Mouse (Mus musculus) liver, embryonic 11.5 days (tissue): Measurements from ENCODE around the gene Batf3. TPM values are rescaled to one million over a fixed set of nuclear protein-coding genes. Genes with fewer than 3 reads are reported as not detected.
A peak's percentile ranks its signal among the peaks of the same experiment; 100 is the strongest.

Experiments
- ATAC-seq: fragments of 200-750 bp; cut with Nextera tagmentation; replicated peaks from 2 replicates; pipeline ENCODE4 v1.8.0; 2017; ENCODE audit warnings: moderate number of reproducible peaks, mild to moderate bottlenecking, moderate TSS enrichment, moderate library complexity; ENCODE audit not compliant: low FRiP score
- DNase-seq: peaks from one replicate; pipeline ENCODE4 v3.0.0-alpha.2; 2017; ENCODE audit warnings: low spot score
- H3K27ac ChIP-seq: fragments of 300-500 bp; sonication (generic); 2 replicates; pipeline ENCODE4 v1.5.1; 2014; ENCODE audit warnings: mild to moderate bottlenecking, low read depth, low read length, control low read depth
- H3K27me3 ChIP-seq: fragments of 300-500 bp; sonication (generic); replicated peaks from 2 replicates; pipeline ENCODE4 v1.6.1; 2014; ENCODE audit warnings: low read length, mixed read lengths; ENCODE audit not compliant: control insufficient read depth, insufficient read depth
- H3K36me3 ChIP-seq: fragments of 300-500 bp; sonication (generic); 2 replicates; pipeline ENCODE4 v1.6.1; 2014; ENCODE audit warnings: mild to moderate bottlenecking, low read length, moderate library complexity, mixed read lengths; ENCODE audit not compliant: control insufficient read depth, insufficient read depth
- H3K4me1 ChIP-seq: fragments of 300-500 bp; sonication (generic); replicated peaks from 2 replicates; pipeline ENCODE4 v1.6.1; 2014; ENCODE audit warnings: low read length, mixed read lengths; ENCODE audit not compliant: control insufficient read depth, insufficient read depth
- H3K4me2 ChIP-seq: fragments of 300-500 bp; sonication (generic); 2 replicates; pipeline ENCODE4 v1.6.1; 2014; ENCODE audit warnings: mild to moderate bottlenecking, control low read depth, moderate library complexity
- H3K4me3 ChIP-seq: fragments of 300-500 bp; sonication (generic); 2 replicates; pipeline ENCODE4 v1.5.1; 2014; ENCODE audit warnings: low read depth, low read length, control low read depth
- H3K9ac ChIP-seq: fragments of 300-500 bp; sonication (generic); 2 replicates; pipeline ENCODE4 v1.6.1; 2014; ENCODE audit warnings: low read depth, low read length, control low read depth
- H3K9me3 ChIP-seq: fragments of 300-500 bp; sonication (generic); 2 replicates; pipeline ENCODE4 v1.6.1; 2016; ENCODE audit warnings: low read length, inconsistent platforms, mixed read lengths; ENCODE audit not compliant: control insufficient read depth
- WGBS: fragments of 180-500 bp; shearing (Covaris S2); extraction: QIAGEN DNeasy Blood & Tissue Kit; methylation state at CpG from one replicate; pipeline ENCODE4 v1.1.7; 2014; 5-methylcytosine and 5-hydroxymethylcytosine counted together
- polyA plus RNA-seq: library from polyadenylated mRNA; unstranded; fragments of >200 nt; fragmentation: Nextera tagmentation; extraction: Ambion mirVana; gene quantifications from 2 replicates; pipeline ENCODE4 v1.2.1, GENCODE M21; 2014

Gene Batf3
- polyA plus RNA-seq, 1 experiment from 2014 or later: 6.0 TPM

DNA sequence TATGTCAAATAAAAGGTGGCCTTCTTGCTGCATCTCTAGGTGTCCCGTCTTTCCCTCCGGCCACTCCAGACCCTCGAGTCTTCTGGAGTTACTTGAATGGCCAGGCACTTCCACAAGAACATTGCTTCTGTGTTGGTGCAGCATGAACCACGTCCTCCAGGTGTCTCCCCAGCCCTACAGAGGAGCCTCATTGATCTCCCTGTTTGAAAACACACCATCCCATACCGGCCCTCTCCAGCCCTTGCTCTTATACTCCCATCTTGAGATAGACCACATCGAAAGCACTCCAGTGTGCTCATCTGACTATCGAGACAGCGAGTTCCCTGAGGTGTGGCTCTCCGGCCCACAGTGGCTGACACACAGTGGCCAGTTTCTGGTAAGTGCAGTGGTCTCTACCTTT lies 2.6 kb upstream of the Batf3 start:
- Histone ChIP-seq H3K27me3 (peaks cover 43% of the 10 kb centered on the region), H3K36me3 (no peaks in the 10 kb centered on the region), H3K4me1 (no peaks in the 10 kb centered on the region), H3K4me3 (no peak overlapping the region), H3K9ac (no peak overlapping the region), H3K4me2 (no peak overlapping the region), H3K27ac (no peak overlapping the region), H3K9me3 (no peaks in the 10 kb centered on the region)
- ATAC-seq (no peak), DNase-seq (no peak)
- WGBS: 64% methylated on average over 9 of the region's 9 CpGs

DNA sequence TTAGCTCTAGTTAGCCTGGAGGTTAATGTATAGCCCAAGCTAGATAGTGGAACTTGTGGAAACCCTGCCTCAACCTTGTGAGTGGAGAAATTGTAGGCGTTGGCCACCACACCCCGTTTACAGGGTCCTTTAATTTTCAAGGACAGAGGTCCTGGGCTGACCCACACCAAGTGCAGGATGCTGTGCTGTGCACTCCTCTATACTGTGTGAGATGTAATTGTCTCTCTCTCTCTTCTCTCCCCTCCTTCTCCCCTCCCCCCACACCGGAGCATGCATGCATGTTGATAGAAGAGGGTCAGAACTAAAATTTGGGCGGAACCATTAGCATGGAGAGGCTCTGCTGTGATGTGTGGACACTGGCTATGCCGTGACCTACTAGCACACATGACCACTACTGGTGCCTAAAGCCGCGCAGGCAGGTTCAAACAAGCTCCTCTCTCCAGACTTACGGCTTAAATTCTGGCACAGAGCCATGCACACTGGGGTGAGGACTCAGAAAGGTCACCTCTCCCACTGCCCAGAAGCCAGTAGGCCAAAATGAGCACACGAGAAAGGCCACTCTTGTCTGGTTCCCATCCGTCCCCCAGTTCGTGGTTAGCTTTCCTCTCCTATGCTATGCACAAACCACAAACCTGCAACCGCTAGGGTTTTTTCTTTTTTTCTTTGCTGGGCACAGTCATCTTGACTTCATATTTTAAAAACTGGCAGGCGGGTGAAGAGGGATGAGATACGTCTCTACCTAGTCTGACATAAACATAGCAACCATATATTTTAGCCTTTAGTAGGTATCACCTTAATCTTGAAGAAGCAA lies 571 bp upstream of the Batf3 start:
- ATAC-seq: no peak
- H3K27me3 ChIP-seq: peaks cover 50% of the 10 kb centered on the region
- no peak for DNase-seq
- no peak overlapping the region for H3K27ac ChIP-seq
- H3K4me3 ChIP-seq: peak overlapping the region; percentile 57
- peak overlapping the region; percentile 87 for H3K4me2 ChIP-seq
- no peaks in the 10 kb centered on the region for H3K9me3 ChIP-seq
- no peak overlapping the region for H3K9ac ChIP-seq
- H3K36me3 ChIP-seq: no peaks in the 10 kb centered on the region
- H3K4me1 ChIP-seq: no peaks in the 10 kb centered on the region
- 43% methylated on average over 14 of the region's 14 CpGs for WGBS

DNA sequence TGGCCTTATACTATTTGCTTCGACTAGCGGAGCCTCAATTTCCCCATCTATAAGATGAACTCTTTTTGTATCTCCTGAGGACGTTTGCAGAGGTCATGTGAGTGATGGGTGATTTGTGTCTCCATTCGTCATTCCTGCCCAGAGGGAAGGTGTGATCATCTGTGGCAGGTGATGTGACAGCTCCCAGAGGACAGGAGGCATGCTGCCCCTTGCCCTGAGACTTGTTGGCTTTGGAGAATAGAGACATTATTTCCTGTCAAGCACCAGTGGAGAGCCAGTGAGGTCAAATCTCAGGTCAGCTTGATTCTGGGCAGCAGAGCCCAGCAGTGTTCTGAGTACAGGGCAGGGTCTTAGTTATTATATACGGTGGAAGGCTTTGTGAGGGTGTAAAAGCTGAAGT lies 1.5 kb downstream of the Batf3 start:
- Histone ChIP-seq H3K9me3 (no peaks in the 10 kb centered on the region), H3K27me3 (peaks cover 47% of the 10 kb centered on the region), H3K27ac (no peak overlapping the region), H3K9ac (no peak overlapping the region), H3K4me2 (peak overlapping the region; percentile 87), H3K4me3 (no peak overlapping the region), H3K36me3 (no peaks in the 10 kb centered on the region), H3K4me1 (no peaks in the 10 kb centered on the region)
- WGBS: 37% methylated on average over 5 of the region's 5 CpGs
- ATAC-seq: no peak
- no peak for DNase-seq

DNA sequence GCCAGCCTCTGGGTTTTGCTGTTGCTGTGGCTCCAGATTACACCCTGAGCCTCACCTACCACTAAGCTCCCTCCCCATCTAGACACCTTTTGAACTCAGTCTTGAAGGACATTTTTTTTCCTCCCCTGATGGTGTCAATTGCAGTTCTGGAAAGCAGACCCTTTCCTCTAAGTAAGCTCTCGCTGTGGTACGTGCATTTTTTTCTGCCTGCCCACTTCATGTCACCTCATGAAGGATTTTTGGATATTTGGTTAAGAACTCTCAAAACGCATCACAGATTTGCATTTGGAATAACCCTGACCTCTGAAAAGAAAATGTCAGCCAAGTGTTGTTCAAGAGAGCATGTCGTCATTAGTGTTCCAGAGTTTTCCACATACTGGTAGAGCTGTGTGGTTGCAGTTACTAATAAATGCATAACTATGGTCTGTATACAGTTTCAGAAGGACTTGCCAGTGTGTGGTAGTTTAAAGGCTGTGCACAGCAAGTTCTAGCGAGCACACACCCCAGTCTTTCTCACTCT lies 2.2 kb downstream of the Batf3 start:
- Histone ChIP-seq H3K4me3 (no peak overlapping the region), H3K27ac (no peak overlapping the region), H3K27me3 (peaks cover 45% of the 10 kb centered on the region), H3K4me1 (no peaks in the 10 kb centered on the region), H3K4me2 (no peak overlapping the region), H3K9me3 (no peaks in the 10 kb centered on the region), H3K36me3 (no peaks in the 10 kb centered on the region), H3K9ac (no peak overlapping the region)
- 76% methylated on average over 5 of the region's 5 CpGs for WGBS
- ATAC-seq (no peak), DNase-seq (no peak)

DNA sequence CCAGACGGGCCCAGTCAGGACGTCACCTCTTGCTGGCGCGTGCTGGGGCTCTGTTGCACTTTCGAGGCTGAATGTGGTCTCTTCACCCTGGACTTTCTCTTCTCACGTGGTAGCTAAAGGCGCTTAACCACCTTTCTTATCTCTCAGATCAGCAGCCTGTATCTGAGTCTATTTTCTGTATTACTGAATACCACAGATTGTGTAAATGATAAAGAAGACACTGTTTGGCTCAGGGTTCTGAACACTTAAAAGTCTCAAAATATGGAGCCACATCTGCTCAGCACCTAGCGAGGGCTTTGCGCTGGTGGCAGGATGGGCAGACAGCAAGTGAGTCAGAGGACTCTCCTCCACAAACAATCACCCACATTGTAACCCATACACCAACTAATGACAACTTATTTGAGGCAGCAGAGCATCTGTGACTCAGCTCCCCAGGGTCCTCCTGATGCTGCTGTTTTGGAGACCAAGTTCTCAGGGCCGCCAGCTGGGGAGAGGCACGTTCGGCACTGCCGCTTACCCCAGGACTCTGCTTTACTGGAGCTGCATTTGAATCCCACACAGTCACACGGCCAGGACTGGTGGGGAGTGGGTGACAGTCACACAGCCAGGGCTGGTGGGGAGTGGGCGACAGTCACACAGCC lies 5.2 kb downstream of the Batf3 start:
- peaks cover 31% of the 10 kb centered on the region for H3K27me3 ChIP-seq

DNA sequence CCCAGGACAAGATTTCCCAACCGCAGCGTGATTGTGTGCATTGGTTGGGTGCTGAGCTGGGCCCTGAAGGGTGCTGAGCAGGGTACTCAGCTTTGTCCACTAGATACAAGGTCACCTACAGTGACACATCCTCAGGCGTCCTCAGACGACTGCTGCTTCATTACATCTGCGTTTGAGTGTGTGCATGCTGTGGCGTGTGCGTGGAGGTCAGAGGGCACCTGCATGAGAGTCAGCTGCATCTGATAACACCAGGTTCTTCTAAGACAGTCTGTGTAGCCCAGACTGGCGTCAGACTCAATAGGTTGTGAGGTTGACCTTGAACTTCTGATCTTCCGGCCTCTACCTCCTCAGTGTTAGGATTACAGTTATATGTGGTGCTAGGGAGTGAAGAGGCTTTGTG lies 7.6 kb downstream of the Batf3 start:
- Histone ChIP-seq H3K9ac (no peak overlapping the region), H3K4me3 (no peak overlapping the region), H3K9me3 (no peaks in the 10 kb centered on the region), H3K4me2 (no peak overlapping the region), H3K27ac (no peak overlapping the region), H3K4me1 (no peaks in the 10 kb centered on the region), H3K27me3 (peaks cover 8% of the 10 kb centered on the region), H3K36me3 (no peaks in the 10 kb centered on the region)
- WGBS: 76% methylated on average over 9 of the region's 9 CpGs
- ATAC-seq (no peak), DNase-seq (no peak)

More for the DNA sequence above, 5.2 kb downstream of the Batf3 start:
- DNase-seq: no peak
- ATAC-seq: no peak
- no peaks in the 10 kb centered on the region for H3K4me1 ChIP-seq
- 76% methylated on average over 15 of the region's 15 CpGs for WGBS
- H3K4me3 ChIP-seq: no peak overlapping the region
- H3K4me2 ChIP-seq: no peak overlapping the region
- no peak overlapping the region for H3K9ac ChIP-seq
- H3K27ac ChIP-seq: no peak overlapping the region
- no peaks in the 10 kb centered on the region for H3K36me3 ChIP-seq
- no peaks in the 10 kb centered on the region for H3K9me3 ChIP-seq

DNA sequence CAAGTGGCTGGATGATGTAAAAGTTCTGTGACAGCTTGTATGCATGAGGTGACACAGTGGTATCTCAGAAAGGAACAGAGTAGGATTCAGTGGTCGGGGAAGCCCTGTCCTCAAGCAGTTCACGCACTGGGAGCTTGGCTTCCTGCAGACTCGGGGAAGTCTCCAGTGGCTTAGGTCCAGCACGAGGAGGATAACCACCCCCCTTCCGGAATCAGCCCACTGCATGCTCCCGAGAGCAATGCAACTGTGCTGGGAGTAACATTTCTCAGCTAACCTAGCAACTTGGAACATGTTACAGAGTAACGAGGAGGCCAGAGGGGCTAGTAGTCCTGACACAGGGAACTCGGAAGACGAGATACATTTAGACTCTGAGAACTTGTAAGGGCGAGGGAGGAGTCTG lies 9.7 kb downstream of the Batf3 start:
- WGBS: 53% methylated on average over 10 of the region's 10 CpGs
- peaks cover 3% of the 10 kb centered on the region for H3K27me3 ChIP-seq
- no peak for ATAC-seq

DNA sequence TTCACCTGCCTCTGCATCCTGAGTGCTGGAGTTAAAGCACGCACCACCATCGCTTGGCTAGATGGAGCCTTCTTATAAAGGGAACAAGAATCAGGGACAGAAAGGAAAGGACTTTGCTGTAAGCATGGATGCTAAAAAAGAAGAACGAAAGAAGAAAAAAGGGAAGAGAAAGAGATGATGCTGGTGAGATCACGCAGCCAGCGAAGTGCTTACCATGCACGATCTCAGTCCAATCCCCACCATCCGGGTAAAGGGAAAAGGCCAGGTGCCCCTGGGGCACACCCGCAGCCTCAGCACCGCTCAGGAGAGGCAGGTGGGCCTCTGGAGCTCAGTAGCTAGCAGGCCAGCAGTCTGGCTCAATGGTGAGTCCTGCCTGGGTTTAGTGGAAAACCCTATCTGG lies 12.3 kb downstream of the Batf3 start:
- H3K9me3 ChIP-seq: no peaks in the 10 kb centered on the region
- 0 out of 2 replicates have a peak, but pooled peaks cover 6% of the 10 kb centered on the region for H3K4me1 ChIP-seq
- no peak overlapping the region for H3K4me3 ChIP-seq
- H3K9ac ChIP-seq: no peak overlapping the region
- DNase-seq (no peak), ATAC-seq (no peak)
- H3K4me2 ChIP-seq: no peak overlapping the region
- H3K36me3 ChIP-seq: no peaks in the 10 kb centered on the region
- peaks cover 3% of the 10 kb centered on the region for H3K27me3 ChIP-seq
- WGBS: 86% methylated on average over 9 of the region's 9 CpGs
- no peak overlapping the region for H3K27ac ChIP-seq

More for the DNA sequence above, 9.7 kb downstream of the Batf3 start:
- Histone ChIP-seq H3K9ac (no peak overlapping the region), H3K36me3 (no peaks in the 10 kb centered on the region), H3K4me2 (no peak overlapping the region), H3K4me3 (no peak overlapping the region), H3K9me3 (no peaks in the 10 kb centered on the region), H3K27ac (no peak overlapping the region), H3K4me1 (0 out of 2 replicates have a peak, but pooled peaks cover 6% of the 10 kb centered on the region)
- no peak for DNase-seq
